Mouse (Mus musculus) forebrain, embryonic 11.5 days (tissue): ENCODE measurements around the gene Slc2a4. TPM values are rescaled to one million over a fixed set of nuclear protein-coding genes. Genes with fewer than 3 reads are reported as not detected.
"Not testable (repeated sequence)": the region's sequence is repeated elsewhere in the genome, so short reads cannot be mapped to it uniquely, and the experiment has no call there.

Experiments used
- ATAC-seq: fragments of 200-750 bp; cut with Nextera tagmentation; replicated peaks from 2 replicates; pipeline ENCODE4 v1.8.0; 2017; ENCODE audit warnings: moderate TSS enrichment; ENCODE audit not compliant: low FRiP score
- DNase-seq: peaks from one replicate; pipeline ENCODE4 v3.0.0-alpha.2; 2017; ENCODE audit warnings: low spot score
- H3K27ac ChIP-seq: fragments of 300-500 bp; sonication (generic); 2 replicates; pipeline ENCODE4 v1.5.1; 2014; ENCODE audit warnings: low read depth, low read length
- H3K27me3 ChIP-seq: fragments of 300-500 bp; sonication (generic); 2 replicates; pipeline ENCODE4 v1.6.1; 2014; ENCODE audit warnings: mild to moderate bottlenecking, low read length, mixed read lengths; ENCODE audit not compliant: control insufficient read depth, insufficient read depth
- H3K36me3 ChIP-seq: fragments of 300-500 bp; sonication (generic); 2 replicates; pipeline ENCODE4 v1.6.1; 2014; ENCODE audit warnings: mild to moderate bottlenecking, low read length, moderate library complexity, mixed read lengths; ENCODE audit not compliant: control insufficient read depth, insufficient read depth
- H3K4me1 ChIP-seq: fragments of 300-500 bp; sonication (generic); replicated peaks from 2 replicates; pipeline ENCODE4 v1.6.1; 2014; ENCODE audit warnings: low read length, mixed read lengths; ENCODE audit not compliant: control insufficient read depth, insufficient read depth
- H3K4me2 ChIP-seq: fragments of 300-500 bp; sonication (generic); 2 replicates; pipeline ENCODE4 v1.6.1; 2014; ENCODE audit warnings: low read depth, mild to moderate bottlenecking, low read length, moderate library complexity, mixed read lengths; ENCODE audit not compliant: severe bottlenecking
- H3K4me3 ChIP-seq: fragments of 300-500 bp; sonication (generic); 2 replicates; pipeline ENCODE4 v1.5.1; 2014; ENCODE audit warnings: low read depth, low read length
- H3K9ac ChIP-seq: fragments of 300-500 bp; sonication (generic); 2 replicates; pipeline ENCODE4 v1.6.1; 2014; ENCODE audit warnings: low read length
- H3K9me3 ChIP-seq: fragments of 300-500 bp; sonication (generic); 2 replicates; pipeline ENCODE4 v1.6.1; 2016; ENCODE audit warnings: low read length, mixed read lengths; ENCODE audit not compliant: control insufficient read depth
- WGBS: fragments of 180-500 bp; shearing (Covaris S2); extraction: QIAGEN DNeasy Blood & Tissue Kit; methylation state at CpG from one replicate; pipeline ENCODE4 v1.1.7; 2014; 5-methylcytosine and 5-hydroxymethylcytosine counted together
- polyA plus RNA-seq: library from polyadenylated mRNA; unstranded; fragments of >200 nt; fragmentation: Nextera tagmentation; extraction: Ambion mirVana; gene quantifications from 2 replicates; pipeline ENCODE4 v1.2.1, GENCODE M21; 2014

The Slc2a4 gene
- polyA plus RNA-seq, 1 experiment from 2014 or later, result 14.8 TPM

DNA sequence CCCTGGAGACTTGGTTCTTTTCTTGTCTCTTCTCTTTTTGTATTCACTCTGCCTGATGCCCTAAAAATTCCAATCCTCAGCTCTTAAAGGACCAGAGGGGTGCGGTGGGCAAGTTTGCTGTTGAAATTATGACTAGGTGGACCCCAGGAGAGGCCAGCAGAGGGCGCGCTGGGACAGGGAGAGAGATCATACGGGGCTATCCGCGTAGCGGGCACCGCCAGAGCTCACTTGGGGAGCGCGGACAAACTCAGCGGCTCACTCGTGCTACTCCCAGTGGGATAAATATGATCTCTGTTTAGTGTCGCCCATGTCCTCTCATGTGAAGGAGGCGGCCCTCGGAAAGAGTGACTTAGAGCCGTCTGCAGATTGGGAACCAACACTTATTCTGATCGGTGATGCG, 13.8 kb downstream of the Slc2a4 start:
- no peaks in the 10 kb centered on the region for H3K36me3 ChIP-seq
- ATAC-seq (0 out of 2 replicates have a peak, but pooled peaks have one; percentile 40), DNase-seq (peak; percentile 98)
- H3K27ac ChIP-seq, result no peak overlapping the region
- 2% methylated on average over 18 of the region's 18 CpGs for WGBS
- peak overlapping the region; percentile 24; the same call in 1 of the 2 replicates for H3K9ac ChIP-seq
- H3K4me2 ChIP-seq, result peak overlapping the region; percentile 45
- H3K4me1 ChIP-seq, result peaks cover 12% of the 10 kb centered on the region
- no peaks in the 10 kb centered on the region for H3K9me3 ChIP-seq
- peaks cover 30% of the 10 kb centered on the region for H3K27me3 ChIP-seq
- H3K4me3 ChIP-seq, result 0 out of 2 replicates have a peak overlapping the region, but pooled peaks have one; percentile 12

DNA sequence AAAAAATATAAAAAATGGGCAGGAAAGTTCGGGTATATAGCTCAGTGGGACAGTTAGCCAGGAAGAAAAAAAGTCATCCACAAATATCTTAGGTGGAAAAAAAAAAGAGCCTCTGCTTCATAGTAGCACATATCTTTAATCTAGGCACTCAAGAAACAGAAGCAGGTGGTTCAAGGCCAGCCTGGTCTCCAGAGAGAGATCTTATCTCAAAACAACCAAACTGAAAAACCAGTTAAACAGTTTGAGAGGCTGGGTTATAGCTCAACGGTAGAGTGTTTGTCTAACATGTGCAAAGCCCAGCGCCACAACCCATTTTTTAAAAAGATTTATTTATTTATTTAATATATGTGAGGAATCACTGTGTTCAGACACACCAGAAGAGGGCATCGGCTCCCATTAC, 14.9 kb downstream of the Slc2a4 start:
- WGBS, result 79% methylated on average over 4 of the region's 4 CpGs
- DNase-seq, result no peak
- Histone ChIP-seq H3K9me3 (no peaks in the 10 kb centered on the region), H3K4me1 (peaks cover 12% of the 10 kb centered on the region), H3K27me3 (peaks cover 27% of the 10 kb centered on the region), H3K4me3 (no peak overlapping the region), H3K4me2 (no peak overlapping the region), H3K36me3 (no peaks in the 10 kb centered on the region), H3K27ac (no peak overlapping the region), H3K9ac (no peak overlapping the region)
- ATAC-seq, result no peak

DNA sequence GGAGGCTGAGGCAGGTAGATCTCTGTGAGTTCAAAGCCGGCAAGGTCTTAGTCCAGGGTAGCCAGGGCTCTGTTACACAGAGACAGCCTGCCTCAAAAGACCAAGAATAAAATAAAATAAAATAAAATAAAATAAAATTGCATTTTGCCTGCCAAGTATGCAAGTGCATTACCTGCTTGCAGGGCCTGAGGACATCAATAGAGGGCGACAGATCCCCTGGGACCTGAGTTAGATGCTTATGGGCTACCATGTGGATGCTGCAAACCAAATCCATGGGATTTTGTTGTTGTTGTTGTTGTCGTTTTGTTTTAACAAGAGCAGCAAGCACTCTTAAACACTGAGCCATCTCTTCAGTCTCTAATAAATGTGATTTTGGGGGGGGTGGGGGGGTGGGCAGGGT, 15.7 kb downstream of the Slc2a4 start:
- DNase-seq (no peak), ATAC-seq (no peak)
- Histone ChIP-seq H3K9ac (no peak overlapping the region), H3K36me3 (no peaks in the 10 kb centered on the region), H3K4me2 (no peak overlapping the region), H3K9me3 (no peaks in the 10 kb centered on the region), H3K27ac (no peak overlapping the region), H3K4me3 (no peak overlapping the region), H3K4me1 (peaks cover 12% of the 10 kb centered on the region), H3K27me3 (peaks cover 20% of the 10 kb centered on the region)
- 45% methylated on average over 3 of the region's 3 CpGs for WGBS

DNA sequence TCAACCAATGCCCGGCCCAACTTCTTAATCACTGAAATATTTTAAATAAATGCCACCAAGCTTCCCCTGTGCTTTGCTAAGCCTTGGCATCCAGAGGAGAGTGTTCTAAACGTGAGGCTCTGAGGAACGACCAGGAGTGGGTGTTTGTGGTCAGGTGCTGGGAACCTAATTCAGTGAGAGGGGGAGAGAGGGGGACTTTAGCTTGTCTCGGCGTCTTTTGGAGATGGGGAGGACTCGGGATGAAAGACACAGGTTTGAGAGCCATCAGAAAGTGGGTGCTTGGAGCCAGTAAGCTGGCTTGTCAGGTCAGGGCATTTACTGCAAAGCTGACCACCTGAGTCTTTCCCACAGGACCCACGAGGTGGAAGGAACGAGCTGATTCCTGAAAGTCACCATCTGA, 16.2 kb downstream of the Slc2a4 start:
- H3K9ac ChIP-seq, result no peak overlapping the region
- no peak overlapping the region for H3K4me3 ChIP-seq
- H3K9me3 ChIP-seq, result no peaks in the 10 kb centered on the region
- H3K27ac ChIP-seq, result no peak overlapping the region
- H3K4me2 ChIP-seq, result no peak overlapping the region
- DNase-seq, result no peak
- ATAC-seq, result no peak
- H3K4me1 ChIP-seq, result peaks cover 11% of the 10 kb centered on the region
- H3K36me3 ChIP-seq, result no peaks in the 10 kb centered on the region
- peaks cover 15% of the 10 kb centered on the region for H3K27me3 ChIP-seq
- WGBS, result 79% methylated on average over 8 of the region's 8 CpGs

DNA sequence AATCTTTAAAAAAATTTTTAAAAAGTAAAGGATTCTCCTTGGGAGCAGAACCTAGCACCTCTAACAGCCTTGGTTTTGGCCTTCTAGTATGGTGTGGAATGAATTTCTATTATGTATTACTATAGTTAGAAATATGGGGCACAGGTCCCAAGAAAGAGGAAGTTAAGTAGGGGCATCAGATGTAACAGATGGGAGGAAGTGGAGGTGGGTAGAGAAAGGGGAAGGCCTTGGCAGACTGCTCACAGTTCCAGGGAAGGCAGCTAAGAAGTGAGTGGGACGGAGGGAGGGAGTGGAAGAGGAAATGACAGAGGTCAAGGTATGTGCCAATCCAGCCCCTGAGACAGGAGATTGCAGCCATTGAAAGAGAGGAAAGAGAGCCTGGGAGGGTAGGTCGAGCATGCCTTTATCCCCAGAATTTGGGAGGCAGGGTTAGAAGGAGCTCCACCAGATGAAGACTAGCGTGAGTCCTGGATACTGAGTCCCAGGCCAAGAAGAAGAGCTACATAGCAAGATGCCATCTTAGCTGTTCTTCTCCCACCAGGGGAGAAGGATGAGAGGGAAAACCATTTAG, 16.9 kb downstream of the Slc2a4 start:
- no peak for ATAC-seq
- WGBS, result 72% methylated on average over 3 of the region's 3 CpGs
- H3K9ac ChIP-seq, result no peak overlapping the region

DNA sequence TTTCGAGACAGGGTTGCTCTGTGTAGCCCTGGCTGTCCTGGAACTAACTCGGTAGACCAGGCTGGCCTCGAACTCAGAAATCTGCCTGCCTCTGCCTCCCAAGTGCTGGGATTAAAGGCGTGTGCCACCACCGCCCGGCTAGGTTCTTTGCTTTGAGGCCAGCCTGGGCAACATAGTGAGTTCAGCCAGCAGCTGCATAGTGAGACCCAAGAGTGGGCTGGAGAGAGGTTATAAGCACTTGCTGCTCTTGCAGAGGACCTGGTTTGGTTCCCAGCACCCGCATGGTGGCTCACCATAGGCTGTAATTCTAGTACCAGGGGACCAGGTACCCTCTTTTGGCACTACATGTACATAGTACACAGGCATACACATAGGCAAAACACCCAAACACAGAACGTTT, 17.8 kb downstream of the Slc2a4 start:
- H3K27me3 ChIP-seq, ATAC-seq, H3K4me2 ChIP-seq, H3K9me3 ChIP-seq, H3K27ac ChIP-seq, H3K4me1 ChIP-seq, DNase-seq, H3K4me3 ChIP-seq, H3K9ac ChIP-seq, H3K36me3 ChIP-seq: not testable (repeated sequence)
- WGBS, result 90% methylated on average over 8 of the region's 8 CpGs

More for the DNA sequence above, 16.9 kb downstream of the Slc2a4 start:
- Histone ChIP-seq H3K9me3 (no peaks in the 10 kb centered on the region), H3K4me3 (no peak overlapping the region), H3K27me3 (peaks cover 8% of the 10 kb centered on the region; the same call in 1 of the 2 replicates), H3K36me3 (no peaks in the 10 kb centered on the region), H3K4me1 (peaks cover 5% of the 10 kb centered on the region; the same call in 1 of the 2 replicates), H3K4me2 (no peak overlapping the region), H3K27ac (no peak overlapping the region)
- DNase-seq, result no peak

DNA sequence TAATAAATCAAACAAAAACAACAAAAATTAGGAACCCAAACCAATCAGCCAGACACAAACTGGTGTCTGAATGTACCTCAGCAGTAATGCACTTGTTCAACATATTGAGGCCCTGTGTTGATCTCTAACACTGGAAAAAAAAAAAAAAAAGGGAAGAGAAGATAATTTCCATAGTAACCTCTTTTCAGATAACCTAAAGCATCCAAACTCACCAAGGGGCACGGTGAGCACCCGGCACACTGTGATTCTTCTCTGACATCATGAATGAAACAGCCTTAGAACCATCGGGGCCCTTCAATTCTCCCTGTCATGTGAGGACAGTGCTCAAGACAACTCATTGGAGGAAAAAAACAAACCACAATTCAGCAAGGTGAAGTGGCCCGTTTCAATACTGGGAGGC, 18.3 kb downstream of the Slc2a4 start:
- no peak overlapping the region for H3K4me2 ChIP-seq
- DNase-seq (no peak), ATAC-seq (no peak)
- H3K4me1 ChIP-seq, result peaks cover 2% of the 10 kb centered on the region; the same call in 1 of the 2 replicates
- peaks cover 2% of the 10 kb centered on the region; the same call in 1 of the 2 replicates for H3K27me3 ChIP-seq
- H3K9me3 ChIP-seq, result no peaks in the 10 kb centered on the region
- no peaks in the 10 kb centered on the region for H3K36me3 ChIP-seq
- WGBS, result 85% methylated on average over 4 of the region's 4 CpGs
- no peak overlapping the region for H3K27ac ChIP-seq
- H3K9ac ChIP-seq, result no peak overlapping the region
- no peak overlapping the region for H3K4me3 ChIP-seq

DNA sequence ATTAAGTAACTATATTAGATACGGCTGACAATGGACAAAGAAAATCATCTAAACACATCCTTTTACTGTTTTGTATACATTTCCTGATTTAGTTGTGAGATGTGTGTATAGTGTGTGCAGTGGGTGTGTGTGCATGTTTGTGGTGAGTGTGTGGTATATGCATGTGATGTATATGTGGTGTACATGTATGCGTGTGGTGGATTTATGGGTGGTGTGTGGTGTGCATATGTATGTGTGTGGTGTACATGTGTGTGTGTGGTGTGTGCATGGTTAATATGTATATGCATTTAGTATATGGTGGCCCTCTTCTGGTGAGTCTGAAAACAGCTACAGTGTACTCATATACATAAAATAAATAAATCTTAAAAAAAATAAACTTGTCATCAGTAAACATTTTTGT, 20.5 kb downstream of the Slc2a4 start:
- no peak overlapping the region for H3K4me2 ChIP-seq
- ATAC-seq, result no peak
- WGBS, result 94% methylated on average over 2 of the region's 2 CpGs
- peaks cover 3% of the 10 kb centered on the region; the same call in 1 of the 2 replicates for H3K4me1 ChIP-seq
- H3K27ac ChIP-seq, result no peak overlapping the region
- H3K36me3 ChIP-seq, result no peaks in the 10 kb centered on the region
- H3K4me3 ChIP-seq, result no peak overlapping the region
- no peaks in the 10 kb centered on the region for H3K9me3 ChIP-seq
- no peak overlapping the region for H3K9ac ChIP-seq
- DNase-seq, result no peak
- H3K27me3 ChIP-seq, result no peaks in the 10 kb centered on the region

DNA sequence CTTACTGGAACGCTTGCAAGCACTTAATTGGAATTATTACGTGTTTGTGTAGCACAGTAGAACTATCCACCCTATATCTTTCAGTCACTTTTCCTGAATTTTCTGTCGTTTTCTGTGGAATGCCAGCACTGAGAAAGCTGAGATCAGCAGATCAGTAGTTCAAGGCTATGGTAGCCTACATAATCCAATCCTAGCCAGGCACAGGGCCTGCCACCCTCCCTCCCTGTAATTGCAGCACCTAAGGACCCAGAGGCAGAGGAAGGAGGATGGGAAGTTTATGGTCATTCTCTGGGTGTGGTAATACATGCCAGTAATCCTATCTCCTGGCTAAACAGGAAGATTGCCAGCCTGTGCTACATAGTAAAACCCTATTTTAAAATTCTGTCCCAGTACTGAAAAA, 25.2 kb downstream of the Slc2a4 start:
- peaks cover 14% of the 10 kb centered on the region for H3K4me1 ChIP-seq
- peak overlapping the region; percentile 69; the same call in 1 of the 2 replicates for H3K9ac ChIP-seq
- H3K27ac ChIP-seq, result no peak overlapping the region
- no peaks in the 10 kb centered on the region for H3K27me3 ChIP-seq
- peak overlapping the region; percentile 93; the same call in 1 of the 2 replicates for H3K4me2 ChIP-seq
- 72% methylated on average over 3 of the region's 3 CpGs for WGBS
- no peak for ATAC-seq
- H3K36me3 ChIP-seq, result peaks cover under 1% of the 10 kb centered on the region; the same call in 1 of the 2 replicates
- no peak for DNase-seq
- H3K9me3 ChIP-seq, result no peaks in the 10 kb centered on the region
- no peak overlapping the region for H3K4me3 ChIP-seq
